Mouse (Mus musculus) lung, postnatal 10 days (tissue): ENCODE data around the gene Cnnm3.

ENCODE experiments used
- DNase-seq: peaks from one replicate; pipeline ENCODE4 v3.0.0; 2021

Cnnm3 gene

GRCm38 (mm10) chr1:36501261-36501660 lies 10.4 kb upstream of the Cnnm3 start:
- DNase-seq, result peak; percentile 76

DNA sequence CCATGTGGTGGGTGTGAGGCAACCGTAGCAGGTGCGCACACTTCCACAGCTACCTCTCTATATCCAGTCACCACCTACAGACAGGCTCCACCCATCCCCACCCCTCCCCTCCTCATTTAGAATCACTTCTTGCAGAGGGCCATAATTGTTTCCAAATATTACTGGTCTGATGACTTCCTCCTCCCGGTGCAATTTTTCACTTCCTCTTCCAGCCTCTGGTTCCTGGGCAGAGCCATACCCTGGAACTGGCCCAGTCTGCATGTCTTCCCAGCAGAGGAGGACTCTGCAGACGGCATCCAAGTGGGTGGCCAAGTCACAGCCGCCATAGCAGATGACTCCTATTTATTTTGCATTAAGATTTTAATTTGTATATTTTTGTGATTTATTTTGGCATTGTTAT lies 3.4 kb upstream of the Cnnm3 start:
- DNase-seq, result peak; percentile 18

- peak; percentile 36 for DNase-seq
These were observed 660 bp downstream of the Cnnm3 start for GRCm38 (mm10) chr1:36512089-36512965.

- DNase-seq, result no peak
These were observed 1.3 kb downstream of the Cnnm3 start for GRCm38 (mm10) chr1:36512966-36513280.

GRCm38 (mm10) chr1:36513310-36513709 lies 1.6 kb downstream of the Cnnm3 start:
- no peak for DNase-seq

GRCm38 (mm10) chr1:36513718-36514117 lies 2.1 kb downstream of the Cnnm3 start:
- peak; percentile 66 for DNase-seq

DNA sequence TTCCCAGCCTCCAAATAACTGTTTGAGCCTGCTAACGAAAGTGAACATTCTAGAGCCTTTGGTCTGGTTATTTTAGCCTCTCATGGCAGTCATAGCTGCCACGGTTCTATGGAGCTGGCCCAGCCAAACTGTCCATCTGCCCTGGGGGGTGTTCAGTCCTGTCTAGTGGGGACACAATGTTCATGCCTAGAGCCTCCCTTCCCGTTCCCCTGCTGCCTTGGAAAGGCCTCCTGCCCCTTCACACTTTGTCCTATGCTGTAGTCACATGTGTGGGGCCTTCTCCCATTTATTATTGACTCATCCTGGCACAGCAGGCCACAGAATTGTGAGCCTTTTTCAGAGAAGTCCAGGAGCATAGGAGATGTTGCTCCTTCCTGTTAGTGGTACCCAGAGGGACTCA lies 6.6 kb downstream of the Cnnm3 start:
- no peak for DNase-seq

GRCm38 (mm10) chr1:36519626-36520025 lies 8.0 kb downstream of the Cnnm3 start:
- DNase-seq, result no peak

GRCm38 (mm10) chr1:36522210-36522609 lies 10.5 kb downstream of the Cnnm3 start:
- no peak for DNase-seq

GRCm38 (mm10) chr1:36523332-36524013 lies 11.8 kb downstream of the Cnnm3 start:
- no peak for DNase-seq

DNA sequence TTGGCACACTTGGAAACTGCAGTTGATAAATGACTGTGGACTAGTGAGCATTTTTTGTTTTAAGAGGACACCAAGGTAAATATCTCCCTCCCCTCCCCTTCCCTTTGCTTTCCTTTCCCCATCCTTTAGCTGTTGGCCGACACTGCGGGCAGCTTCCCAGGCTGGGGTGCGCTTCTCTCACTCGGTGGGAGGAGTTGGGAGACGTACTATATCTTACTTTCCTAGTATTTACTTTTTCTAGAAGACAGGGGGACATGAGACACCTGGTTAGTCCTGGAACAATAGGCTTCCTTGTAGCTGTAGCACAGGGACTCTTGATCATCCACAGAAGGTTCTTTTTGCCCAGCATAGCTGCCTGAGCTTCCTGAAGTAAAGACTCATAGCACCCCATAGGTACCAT lies 12.4 kb downstream of the Cnnm3 start:
- no peak for DNase-seq

DNA sequence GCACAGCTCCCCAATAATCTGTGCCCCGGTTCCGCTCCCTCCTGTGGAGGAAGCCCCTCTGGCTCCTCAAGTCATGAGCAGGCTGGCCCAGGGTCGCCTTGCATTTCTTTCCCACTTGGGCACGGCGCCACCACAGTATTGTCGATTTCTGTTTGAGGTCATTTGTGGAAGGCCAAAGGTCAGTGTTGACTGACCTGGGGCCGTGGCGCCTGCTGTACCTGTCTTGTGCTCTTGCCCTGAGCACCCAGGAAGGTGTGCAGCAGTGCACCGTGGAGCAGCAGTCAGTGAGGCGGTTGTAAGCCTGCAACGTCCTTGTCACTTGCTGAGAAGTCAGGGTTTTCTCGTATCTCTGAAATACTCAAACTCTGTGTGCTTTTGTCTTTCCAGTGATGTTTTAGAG lies 14.1 kb downstream of the Cnnm3 start:
- no peak for DNase-seq

GRCm38 (mm10) chr1:36526903-36527302 lies 15.2 kb downstream of the Cnnm3 start:
- DNase-seq, result no peak

GRCm38 (mm10) chr1:36528351-36528750 lies 16.7 kb downstream of the Cnnm3 start:
- DNase-seq, result peak; percentile 36

GRCm38 (mm10) chr1:36529274-36529673 lies 17.6 kb downstream of the Cnnm3 start:
- DNase-seq, result no peak

DNA sequence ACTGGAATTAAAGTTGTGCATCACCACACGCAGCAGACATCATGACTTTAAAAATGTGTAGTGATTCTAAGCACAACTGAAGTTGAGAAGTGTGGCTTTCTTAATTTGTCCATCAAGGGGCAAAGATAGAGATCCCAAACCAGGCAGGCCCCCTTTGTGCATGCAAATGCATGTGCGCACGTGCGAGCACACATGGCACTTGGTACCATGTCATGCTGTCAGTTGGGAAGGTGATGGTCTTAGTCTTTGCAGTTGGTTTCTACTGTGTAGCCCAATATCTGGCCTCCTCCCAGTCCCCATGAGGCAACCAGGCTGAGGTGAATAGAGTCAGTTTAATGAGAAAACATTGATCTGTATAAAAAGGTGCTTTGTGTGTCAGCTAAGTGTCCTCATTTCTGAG lies 18.2 kb downstream of the Cnnm3 start:
- DNase-seq, result no peak

DNA sequence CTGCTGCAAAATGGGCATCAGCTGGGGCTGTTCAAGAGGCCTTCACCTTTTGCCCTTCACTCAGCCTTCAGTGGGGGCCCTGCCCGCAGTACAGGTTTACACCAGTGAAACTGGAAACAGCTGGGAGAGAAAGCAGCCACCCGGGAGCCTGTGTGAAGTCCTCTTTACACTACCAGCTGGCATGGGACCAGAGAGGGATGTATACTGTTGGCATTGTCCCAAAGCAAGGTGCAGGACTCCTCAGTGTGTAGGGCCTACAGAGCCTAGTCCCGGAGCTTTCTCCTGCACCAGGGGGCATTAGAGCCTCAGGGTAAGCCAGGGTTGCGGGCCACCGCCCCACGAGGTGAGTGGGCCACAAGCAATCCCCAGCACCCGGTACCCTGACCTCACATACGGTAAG lies 18.8 kb downstream of the Cnnm3 start:
- peak; percentile 15 for DNase-seq

GRCm38 (mm10) chr1:36530962-36531361 lies 19.3 kb downstream of the Cnnm3 start:
- DNase-seq, result no peak

GRCm38 (mm10) chr1:36531461-36531860 lies 19.8 kb downstream of the Cnnm3 start:
- no peak for DNase-seq

DNA sequence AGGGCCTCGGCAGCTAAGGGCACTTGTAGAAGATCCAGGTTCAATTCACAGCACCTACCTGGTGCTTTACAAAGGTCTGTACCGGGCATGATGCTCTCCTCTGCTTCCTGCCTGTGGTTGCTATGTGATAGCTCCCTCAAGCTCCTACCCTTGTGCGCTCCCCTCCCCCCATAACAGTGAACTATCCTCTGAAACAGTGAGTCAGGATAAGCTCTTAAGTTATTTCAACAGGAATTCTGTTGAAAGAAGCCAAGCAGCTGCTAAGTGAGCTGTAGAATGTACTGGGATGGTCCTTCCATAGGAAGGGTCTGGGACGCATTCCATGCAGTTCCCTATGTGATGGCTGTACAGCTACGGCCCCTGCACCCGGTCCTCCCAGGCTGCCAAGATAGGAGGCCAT lies 21.9 kb downstream of the Cnnm3 start:
- DNase-seq, result peak; percentile 22

GRCm38 (mm10) chr1:36534595-36535058 lies 23.0 kb downstream of the Cnnm3 start:
- peak; percentile 54 for DNase-seq

DNA sequence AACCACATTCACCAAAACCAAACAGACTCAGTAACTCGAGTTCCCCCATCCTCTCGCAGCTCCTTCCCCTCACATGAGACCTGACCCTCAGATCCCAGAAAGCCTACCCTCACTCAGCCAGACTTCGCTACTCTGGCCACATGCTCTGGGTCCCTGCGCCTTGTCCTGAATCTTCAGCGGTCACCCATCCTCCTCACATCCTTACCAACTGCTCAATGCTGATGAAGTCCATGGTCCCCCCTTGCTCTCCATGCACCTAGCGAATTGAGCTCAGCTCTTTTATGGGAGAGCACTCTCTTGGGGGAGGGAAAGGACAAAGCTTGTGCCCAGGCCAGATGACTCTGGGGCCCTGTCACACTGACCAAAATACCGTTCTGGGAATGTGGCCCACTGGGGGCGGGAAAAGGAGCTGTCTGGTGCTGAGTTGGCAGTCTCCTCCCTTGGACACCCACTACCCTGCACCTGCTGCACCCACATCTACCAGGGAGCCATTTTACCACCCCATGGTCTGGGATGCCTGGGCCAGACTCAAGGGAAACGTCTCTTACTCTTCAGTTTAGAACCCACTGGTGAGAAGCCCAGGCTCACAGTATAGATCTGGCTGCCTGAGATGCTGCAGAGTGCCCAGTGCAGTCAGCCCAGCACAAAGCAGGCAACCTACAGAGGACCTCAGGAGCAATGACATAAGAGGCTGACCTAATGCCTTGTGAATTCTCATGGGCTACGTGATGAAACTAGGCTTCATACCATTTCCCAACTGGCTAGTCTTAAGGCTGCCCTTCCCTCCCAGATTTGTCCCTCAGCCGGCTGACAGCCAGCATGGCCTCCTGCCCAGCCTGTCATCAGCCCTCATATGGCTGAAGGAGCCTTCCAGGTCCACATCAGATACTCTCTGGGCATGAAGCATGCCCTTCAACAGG lies 24.1 kb downstream of the Cnnm3 start:
- DNase-seq, result peak; percentile 76

DNA sequence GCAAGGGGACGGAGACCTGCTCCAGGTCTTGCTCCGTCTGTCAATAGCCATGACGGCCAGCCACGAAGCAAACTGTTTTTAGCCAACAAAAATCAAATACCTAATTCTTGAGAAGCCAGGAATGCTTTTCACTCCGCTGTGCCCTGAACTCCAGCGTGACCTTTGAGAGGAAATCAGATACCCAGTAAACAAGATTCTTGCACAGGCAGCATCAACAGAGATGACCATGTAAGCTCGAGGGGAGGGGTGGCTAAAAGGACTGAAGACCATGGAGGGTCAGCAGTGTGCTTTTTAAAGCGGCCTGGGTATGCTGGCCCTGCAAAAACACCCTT lies 24.7 kb downstream of the Cnnm3 start:
- no peak for DNase-seq
